Mouse (Mus musculus): Measurements from ENCODE around the gene Btbd2.
"Not testable (repeated sequence)": the region's sequence is repeated elsewhere in the genome, so short reads cannot be mapped to it uniquely, and the experiment has no call there.

Btbd2 gene

GRCm38 (mm10) chr10:80609269-80609924, 47.5 kb downstream of the Btbd2 start:
- no peak for DNase-seq (ENCODE audit: low spot score in 2 of 2)

GRCm38 (mm10) chr10:80608435-80608834, 48.4 kb downstream of the Btbd2 start:
- no peak for DNase-seq (ENCODE audit: low spot score in 2 of 2)

- no peak for DNase-seq (ENCODE audit: low spot score in 2 of 2)
Observed at GRCm38 (mm10) chr10:80606737-80607350, 50.0 kb downstream of the Btbd2 start.

GRCm38 (mm10) chr10:80606306-80606705, 50.6 kb downstream of the Btbd2 start:
- DNase-seq (ENCODE audit: low spot score in 2 of 2), result no peak

GRCm38 (mm10) chr10:80605721-80606120, 51.1 kb downstream of the Btbd2 start, which contains the start of gene Gm49322:
TSS of gene Gm49322 (plus strand) at chr10:80606021.
- DNase-seq (ENCODE audit: low spot score in 2 of 2), result not testable (repeated sequence)

DNA sequence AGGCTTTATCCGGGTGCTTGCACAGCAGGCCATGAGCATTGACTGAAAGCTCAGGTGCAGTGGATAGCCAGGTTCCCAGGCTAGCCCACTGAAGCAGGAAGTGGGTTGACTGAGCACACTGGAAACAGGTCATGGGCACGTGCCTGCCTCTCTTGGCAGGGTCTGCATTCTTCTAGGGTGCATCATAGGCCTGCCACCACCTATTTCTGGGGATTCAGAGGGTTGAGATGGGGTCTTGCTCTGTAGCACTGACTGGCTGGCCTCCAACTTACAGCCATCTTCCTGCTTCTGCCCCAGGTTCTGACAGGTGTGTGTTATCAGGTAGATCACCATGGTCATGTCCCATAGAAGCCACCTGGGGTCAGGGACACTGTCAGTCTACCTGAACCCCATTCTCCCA, 51.9 kb downstream of the Btbd2 start:
- no peak for DNase-seq (ENCODE audit: low spot score in 2 of 2)

DNA sequence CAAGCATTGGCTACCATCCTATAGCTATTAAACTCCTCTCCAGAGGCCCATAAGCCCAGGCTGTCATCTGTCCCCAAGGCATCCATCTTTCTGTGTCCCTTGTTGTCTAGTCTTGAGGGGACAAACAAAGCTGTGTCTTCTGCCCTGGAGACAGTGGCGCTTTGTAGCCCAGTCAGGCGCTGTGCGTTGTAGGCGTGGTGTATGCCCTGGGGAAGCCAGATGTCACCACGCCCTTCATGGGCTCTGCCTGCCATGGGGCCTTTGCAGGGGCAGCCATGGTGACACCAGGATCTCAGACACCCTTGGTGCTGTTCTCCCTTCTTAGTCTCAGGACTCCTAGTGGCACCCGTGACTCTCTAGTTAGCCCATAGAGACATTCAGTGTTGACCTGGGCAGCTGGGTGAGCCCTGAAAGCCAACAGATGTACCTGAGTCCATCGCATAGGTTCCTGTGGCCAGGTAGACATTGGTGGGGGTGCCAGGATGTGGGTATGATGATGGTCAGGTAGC, 52.8 kb downstream of the Btbd2 start:
- peak in 1 of 2 experiments; percentile 61 for DNase-seq (ENCODE audit: low spot score in 2 of 2)

DNA sequence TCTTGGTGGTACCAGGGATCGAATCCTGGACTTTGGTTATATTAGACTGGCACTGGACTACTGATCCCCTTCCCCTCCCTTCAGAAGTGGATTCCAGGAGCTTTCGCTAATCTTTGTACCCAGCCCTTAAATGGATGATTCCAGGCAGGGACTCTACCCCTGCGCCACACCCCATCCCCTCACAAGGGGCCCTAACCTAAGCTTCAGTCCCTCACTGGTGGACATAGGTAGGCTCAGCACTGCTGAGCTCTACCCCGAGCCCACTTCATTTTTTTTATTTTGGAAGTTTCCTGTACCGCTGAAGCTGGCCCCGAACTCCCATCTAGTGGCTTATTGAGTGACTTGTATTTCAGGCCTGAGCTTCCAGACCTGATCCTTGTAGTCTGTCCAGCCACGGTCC, 53.5 kb downstream of the Btbd2 start:
- no peak for DNase-seq (ENCODE audit: low spot score in 2 of 2)

GRCm38 (mm10) chr10:80602698-80603325, 54.1 kb downstream of the Btbd2 start, which contains the start of the genes Scamp4 and Adat3:
TSS of gene Scamp4 (plus strand) at chr10:80602872.
TSS of gene Adat3 (plus strand) at chr10:80602880.
- peak; percentile 92 to 95 for DNase-seq (ENCODE audit: low spot score in 2 of 2)

- no peak for DNase-seq (ENCODE audit: low spot score in 2 of 2)
Observed at GRCm38 (mm10) chr10:80596318-80596717, 60.6 kb downstream of the Btbd2 start.

Measured in natural killer cell, adult 2 months (primary cell).